Mouse (Mus musculus) cortical plate, adult 2 months (tissue): ENCODE results near the gene Lmf1.

Source experiments
- CTCF ChIP-seq: fragments of 200-500 bp; IDR thresholded peaks from 2 replicates; pipeline ENCODE4 v1.5.1; 2011; ENCODE audit warnings: mild to moderate bottlenecking, control low read depth, low read length; ENCODE audit not compliant: insufficient read depth; ENCODE audit errors: extremely low read depth
- POLR2A ChIP-seq: fragments of 200-500 bp; IDR thresholded peaks from 2 replicates; pipeline ENCODE4 v1.6.1; 2011; ENCODE audit warnings: mild to moderate bottlenecking, low read length, control low read depth; ENCODE audit not compliant: insufficient read depth; ENCODE audit errors: extremely low read depth

- TF ChIP-seq CTCF: no peak
- no peak for TF ChIP-seq POLR2A
Observed at GRCm38 (mm10) chr17:25647901-25648300, 69.0 kb downstream of the Lmf1 start.
